Mouse (Mus musculus) layer of hippocampus, postnatal 10 days (tissue): Measurements from ENCODE around the gene Rfc4. TPM values are rescaled to one million over a fixed set of nuclear protein-coding genes. Genes with fewer than 3 reads are reported as not detected.
"Not testable (repeated sequence)": the region's sequence is repeated elsewhere in the genome, so short reads cannot be mapped to it uniquely, and the experiment has no call there.

Source experiments
- DNase-seq, 2 experiments: peaks; one replicate each; pipeline ENCODE4 v3.0.0; 2021; ENCODE audit warnings: low spot score in 2 of 2
- microRNA-seq, 2 experiments: library from miRNA; unstranded; fragments of <30 nt; microRNA quantifications; one replicate each; pipeline ENCODE4 v1.2.0; 2021
- total RNA-seq, 2 experiments: library from RNA; stranded (reverse); gene quantifications; 2 replicates each; pipeline ENCODE4 v1.2.3; 2021

Gene Rfc4
- total RNA-seq, 2 experiments from 2014 or later = 5.6 to 7.1 TPM

DNA sequence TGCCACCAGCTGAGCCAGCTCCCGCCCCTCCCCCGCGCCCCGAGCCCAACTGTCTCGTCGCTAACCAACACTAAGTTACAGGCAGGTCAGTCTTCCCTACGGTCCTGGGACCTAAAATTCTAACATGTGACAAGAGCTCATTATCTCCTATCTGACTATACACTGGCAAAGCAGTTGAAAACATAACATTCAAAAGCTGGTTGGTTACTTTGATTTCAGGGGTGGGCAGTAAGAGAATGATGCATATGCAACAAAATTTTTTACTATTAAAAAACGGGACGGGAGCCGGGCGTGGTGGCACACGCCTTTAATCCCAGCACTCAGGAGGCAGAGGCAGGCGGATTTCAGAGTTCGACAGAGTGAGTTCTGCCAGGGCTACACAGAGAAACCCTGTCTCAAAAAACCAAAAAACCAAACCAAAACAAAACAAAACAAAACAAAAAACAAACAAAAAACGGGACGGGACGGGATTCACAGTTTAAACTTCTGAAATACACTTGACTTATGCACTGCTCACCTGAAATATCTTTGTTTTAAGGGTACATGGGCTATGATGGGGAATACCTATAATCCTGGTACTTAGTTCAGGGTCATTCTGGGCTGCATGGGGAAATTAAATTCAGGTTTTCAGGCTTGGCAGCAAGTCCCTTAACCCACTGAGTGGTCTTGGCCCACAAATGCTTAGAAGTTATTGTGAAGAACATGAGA lies 24.3 kb downstream of the Rfc4 start:
- no peak for DNase-seq

DNA sequence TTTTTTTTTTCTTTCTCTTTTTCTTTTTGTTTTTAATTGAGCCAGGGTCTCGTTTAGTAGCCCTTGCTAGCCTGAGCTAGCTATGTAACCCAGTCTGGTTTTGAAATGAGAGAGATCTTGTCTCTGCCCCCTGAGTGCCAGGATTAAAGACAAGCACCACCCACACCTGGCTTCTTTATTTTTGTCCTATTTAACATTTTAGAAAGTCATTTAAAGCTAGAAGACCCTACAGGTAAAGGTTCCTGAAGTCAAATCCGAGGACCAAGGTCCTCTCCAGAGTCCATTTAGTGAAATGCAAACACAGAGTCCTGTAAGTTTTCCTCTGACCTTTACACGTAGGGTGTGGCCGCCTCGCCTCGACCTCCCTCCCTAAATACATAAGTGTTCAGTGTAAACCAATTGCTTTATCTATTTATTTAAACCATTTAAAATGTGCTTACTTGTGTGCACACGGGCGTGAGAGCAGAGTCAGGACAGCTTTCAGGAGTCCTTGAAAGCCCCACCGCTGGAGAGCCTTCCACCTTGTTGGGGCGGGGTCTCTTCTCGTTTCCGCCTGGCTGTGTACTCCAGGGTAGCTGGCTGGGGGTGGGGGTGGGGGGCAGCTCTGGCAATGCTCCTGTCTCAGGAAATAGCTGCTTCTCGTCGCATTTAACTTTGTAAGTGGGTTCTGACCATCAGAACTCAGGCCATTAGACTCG lies 25.0 kb downstream of the Rfc4 start:
- no peak for DNase-seq

DNA sequence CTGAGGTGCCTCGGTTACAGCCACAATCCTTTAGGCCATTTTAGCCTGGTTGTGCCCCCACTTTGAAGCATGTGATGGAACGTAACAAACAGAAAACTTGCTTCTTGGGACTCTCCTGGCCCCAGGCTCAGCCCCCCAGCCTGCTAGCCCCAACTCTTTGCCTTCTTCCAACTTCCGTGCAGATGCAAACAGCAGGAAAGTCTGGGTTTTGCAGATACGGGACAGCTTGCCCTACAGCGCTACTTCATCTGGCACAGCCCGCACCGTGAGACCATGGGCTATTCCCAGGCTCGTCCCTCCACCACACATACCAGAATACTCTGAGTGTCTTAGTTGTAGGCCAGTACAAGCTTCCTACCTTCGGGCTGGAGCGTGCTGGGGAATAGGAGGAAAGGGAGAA lies 26.9 kb downstream of the Rfc4 start:
- DNase-seq = no peak

DNA sequence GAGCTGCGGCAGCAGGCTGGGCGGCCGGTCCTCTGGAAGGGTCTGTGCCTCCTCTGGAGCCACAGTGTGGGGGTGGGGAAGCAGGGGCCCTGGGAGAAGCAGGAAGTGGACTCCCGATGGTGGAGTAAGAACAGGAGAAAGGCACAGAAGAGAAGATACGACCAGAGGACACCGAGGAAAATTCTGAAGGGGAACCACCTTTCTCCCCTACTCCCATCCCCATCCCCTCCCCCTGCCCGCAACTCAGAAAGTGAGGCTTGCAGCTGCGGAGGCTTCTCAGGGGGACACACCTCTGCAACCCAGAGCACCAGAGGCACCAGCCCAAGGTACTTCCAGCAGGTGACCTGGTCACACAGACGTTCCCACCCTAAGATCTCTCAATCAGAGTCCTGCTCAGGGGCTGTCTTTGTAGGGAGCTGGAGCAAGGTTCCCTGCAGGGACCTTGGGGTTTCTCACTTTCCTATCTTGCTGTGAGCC lies 27.4 kb downstream of the Rfc4 start:
- no peak for DNase-seq

DNA sequence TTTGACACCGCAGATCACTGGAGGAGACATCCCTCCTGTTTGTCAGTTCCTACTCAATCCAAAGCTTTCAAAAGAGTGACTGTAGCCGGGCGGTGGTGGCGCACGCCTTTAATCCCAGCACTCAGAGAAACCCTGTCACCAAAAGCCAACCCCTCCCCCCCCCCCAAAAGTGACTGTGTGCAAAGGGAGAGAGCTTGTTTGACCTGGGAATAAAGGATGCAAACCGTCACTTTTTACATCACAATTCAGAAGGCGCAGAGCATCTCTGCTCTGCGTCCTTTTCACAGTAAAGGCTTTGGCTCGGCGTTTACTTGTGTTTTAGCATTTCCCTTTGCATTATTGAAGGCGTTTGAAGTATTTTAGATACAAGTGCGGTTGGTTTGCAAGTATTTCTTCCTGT lies 27.9 kb downstream of the Rfc4 start:
- no peak for DNase-seq

DNA sequence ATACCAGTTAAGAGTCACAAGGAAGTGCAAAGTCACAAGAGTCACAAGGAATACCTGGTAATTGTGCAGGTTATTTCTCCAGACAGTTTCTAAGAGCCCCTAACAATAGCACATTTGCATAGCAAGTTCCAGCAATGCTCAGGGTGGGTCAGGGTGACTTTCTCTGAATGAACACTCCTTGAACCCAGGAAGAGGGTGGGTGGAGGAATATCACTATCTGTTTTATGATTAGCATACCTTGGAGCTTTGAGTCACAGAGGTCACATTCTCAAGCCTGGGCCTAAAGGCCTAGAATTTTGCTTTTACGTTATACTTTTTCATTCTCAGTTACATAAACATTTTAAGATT lies 29.5 kb downstream of the Rfc4 start:
- not testable (repeated sequence) for DNase-seq

DNA sequence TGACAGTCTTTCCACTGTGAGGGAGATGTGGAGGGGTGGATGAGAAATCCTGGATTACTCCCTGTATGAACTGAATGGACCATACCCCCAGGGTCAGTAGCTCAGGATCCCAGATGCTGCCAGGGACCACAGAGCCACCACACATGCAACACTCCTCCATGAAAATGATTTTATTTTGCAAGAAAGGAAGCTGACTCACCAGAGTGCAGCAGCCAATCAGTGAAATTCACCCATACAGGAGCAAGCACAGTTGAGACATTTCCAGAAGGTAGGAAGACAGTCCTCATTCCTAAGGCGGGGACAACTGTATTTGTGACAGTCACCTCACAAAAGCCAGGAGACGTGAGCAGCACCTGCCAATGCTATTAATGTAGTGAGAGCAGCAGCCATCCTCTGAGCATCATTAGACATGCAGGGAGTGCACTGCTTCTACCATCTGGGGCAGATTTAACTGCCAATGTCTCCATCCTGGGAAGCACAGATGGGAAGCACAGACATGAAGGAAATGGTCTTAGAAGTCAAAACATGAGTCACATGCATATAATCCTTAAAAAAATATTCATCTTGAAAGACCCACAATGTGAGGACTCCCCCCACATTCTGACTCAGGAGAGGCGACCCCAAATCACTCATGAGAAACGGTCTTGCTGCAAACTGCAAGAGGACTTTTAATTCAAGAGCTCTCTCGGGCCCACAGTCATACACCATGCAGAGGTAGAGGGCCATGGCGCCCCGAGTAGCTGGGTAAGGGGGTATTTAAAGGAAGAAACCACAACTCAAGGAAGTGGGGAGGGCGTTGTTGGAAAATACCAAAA lies 30.0 kb downstream of the Rfc4 start:
- DNase-seq = not testable (repeated sequence)

DNA sequence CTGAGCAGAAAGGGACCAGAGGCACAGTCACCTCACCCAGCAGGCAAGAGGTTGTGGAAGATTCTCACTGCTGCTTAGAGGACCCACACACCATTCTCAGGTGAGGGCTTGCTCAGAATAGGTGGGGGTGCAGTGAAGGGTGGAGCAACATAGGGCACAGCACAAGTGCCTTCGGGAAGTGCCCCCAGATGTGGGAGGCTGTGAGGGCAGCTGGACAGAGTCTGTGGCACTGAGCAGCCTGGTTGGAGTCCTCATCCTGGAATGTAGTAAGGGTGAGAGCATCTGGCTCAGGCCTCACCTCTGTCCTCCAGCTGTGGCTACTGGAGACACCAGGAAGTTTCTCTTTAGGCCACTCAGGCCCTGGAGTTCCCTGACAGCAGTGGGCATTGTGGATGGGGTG lies 30.7 kb downstream of the Rfc4 start:
- not testable (repeated sequence) for DNase-seq

DNA sequence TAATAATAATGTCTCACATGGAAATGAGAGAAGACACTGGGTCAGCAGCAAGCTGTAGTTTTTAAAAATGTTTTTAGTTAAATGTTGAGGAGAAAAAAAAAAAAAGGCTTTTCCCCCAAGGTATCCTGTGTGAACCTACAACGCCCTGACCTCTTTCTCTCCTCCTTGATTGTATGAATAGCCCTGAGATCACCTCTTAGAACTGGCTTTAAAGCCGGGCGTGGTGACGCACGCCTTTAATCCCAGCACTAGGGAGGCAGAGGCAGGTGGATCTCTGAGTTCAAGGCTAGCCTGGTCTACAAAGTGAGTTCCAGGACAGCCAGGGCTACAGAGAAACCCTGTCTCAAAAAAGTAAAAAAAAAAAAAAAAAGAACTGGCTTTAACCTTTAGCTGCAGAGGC lies 32.0 kb downstream of the Rfc4 start:
- not testable (repeated sequence) for DNase-seq

DNA sequence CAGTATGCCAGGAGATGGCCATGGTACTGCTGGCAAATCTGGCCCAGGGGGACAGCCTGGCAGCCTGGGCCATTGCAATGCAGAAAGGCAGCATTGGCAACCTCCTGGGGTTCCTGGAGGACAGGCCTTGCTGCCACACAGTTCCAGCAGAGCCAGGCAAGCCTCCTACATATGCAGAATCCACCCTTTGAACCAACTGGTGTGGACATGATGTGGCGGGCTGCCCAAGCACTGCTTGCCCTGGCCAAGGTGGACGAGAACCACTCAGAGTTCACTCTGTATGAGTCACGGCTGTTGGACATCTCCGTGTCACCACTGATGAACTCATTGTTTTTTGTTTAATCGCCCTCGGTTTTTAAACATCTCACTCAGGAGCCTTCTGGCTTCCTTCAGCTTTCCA lies 33.4 kb downstream of the Rfc4 start:
- no peak for DNase-seq

DNA sequence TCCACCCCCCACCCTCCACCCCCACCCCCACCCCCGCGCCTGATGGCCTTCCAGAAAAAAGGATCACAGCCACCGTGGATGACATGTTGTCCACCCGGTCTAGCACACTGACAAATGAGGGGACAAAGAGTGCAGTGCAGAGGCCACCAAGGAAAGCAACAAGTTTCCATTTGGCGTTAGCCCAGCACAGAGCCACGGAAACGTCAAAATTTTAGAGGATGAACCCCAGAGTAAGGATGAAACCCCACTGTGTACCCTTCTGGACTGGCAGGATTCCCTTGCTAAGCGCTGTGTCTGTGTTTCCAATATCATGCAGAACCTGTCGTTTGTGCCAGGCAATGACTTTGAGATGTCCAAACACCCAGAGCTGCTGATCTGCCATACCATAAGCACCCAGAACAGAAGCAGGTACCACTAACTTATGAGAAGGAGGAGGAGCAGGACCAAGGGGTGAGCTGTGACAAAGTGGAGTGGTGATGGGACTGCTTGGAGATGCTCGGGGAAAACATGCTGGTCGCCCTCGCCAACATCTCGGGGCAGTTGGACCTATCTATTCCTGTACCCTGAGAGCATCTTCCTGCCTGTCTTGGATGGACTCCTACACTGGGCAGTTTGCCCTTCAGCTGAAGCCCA lies 34.1 kb downstream of the Rfc4 start:
- DNase-seq = no peak

DNA sequence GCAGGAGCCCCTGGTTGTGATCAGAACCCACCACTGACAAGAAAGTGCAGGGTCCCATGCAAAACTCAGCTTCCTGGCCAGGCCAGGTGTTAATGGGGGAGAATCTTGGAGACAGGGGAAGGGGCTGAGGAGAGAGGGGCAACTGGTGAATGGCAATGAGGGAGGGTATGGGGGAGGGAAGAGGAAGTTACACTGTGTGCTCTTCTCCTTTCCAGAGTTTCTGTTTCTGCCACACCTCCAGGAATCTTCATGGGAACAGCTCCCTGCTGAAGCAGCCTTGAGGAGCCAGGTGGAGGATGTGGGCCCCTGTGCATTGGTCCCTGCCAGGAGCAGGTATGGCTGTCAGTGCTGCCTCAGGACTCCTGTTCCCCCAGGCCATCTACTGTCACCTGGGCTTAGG lies 36.2 kb downstream of the Rfc4 start:
- DNase-seq = not testable (repeated sequence)

DNA sequence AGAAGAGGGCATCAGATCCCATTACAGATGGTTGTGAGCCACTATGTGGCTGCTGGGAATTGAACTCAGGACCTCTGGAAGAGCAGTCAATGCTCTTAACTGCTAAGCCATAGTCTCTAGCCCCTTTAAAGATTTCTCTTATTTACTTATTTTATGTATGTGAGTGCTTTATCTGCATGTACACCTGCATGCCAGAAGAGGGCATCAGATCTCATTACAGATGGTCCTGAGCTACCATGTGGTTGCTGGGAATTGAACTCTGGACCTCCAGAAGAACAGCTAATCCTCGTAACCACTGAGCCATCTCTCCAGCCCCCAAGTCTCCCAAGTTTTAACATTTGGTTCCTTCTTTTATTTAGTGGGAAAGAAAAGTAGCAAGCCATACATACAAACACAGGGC lies 39.0 kb downstream of the Rfc4 start:
- DNase-seq = not testable (repeated sequence)

DNA sequence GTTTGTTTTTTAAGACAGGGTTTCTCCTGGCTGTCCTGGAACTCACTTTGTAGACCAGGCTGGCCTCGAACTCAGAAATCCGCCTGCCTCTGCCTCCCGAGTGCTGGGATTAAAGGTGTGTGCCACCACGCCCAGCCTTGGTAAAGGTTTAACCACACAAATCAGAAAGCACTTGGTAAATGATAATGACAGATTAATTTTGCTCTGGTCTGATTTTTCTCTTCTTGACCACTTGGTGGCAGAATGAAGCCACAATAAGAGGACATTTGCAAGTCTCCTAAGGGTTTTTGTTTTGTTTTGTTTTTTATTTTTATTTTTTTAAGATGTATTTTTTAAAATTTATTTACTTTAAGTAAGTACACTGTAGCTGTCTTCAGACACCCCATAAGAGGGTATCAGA lies 39.8 kb downstream of the Rfc4 start:
- not testable (repeated sequence) for DNase-seq

DNA sequence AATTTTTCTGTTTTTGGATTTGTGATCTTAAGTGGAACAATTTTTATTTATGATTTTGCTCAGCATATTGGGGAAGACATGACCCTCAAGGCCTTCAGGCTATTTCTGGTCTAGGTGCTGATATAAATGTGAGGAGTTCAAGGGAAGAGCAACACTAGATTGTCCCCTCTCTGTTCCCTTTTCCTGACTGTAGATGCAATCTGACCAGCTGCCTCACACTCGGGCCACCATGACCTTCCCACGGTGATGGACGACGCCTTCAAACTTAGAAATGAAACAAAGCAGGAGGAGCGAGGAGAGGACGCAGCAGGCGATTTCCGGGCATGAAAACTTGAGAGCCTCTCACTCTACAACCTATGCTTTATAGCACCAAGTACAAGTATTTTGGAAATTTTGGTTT lies 40.4 kb downstream of the Rfc4 start:
- DNase-seq = not testable (repeated sequence)

DNA sequence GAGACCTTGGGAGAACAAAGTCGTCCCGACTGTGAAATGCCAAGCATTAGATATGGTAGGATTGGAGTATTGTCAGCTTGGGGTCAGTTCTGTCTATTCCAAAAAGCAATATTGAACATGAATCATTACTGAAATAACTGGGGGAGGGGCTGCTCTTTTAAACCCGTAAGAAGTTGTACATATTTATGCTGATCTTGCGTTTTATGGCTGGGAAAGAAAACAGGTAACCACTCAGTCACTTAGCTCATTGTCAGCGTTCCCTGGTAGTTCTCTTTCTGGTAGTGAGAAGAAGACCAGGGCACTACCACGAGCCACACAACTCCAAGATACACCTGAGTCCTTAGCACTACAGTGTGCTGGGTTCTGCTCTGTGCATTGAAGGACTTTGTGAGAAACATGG lies 50.0 kb downstream of the Rfc4 start:
- DNase-seq = not testable (repeated sequence)

Small RNAs within 50 kb of the gene (microRNA-seq; reads per million reads assigned to microRNA genes)
- 0 to 0.22 reads per million in 2 experiments for gene Gm49346

Other genes with a start within 250 kb of the Rfc4 start
- not detected for gene Ahsg, start 236.5 kb downstream of the Rfc4 start, total RNA-seq
- gene Fetub, start 209.4 kb downstream of the Rfc4 start, total RNA-seq = under 1 TPM; 0.31 to 0.34 TPM
- not detected for gene Hrg, start 176.7 kb downstream of the Rfc4 start, total RNA-seq
- gene Kng2, start 98.3 kb downstream of the Rfc4 start, total RNA-seq = not detected
- not detected for gene Kng1, start 69.9 kb downstream of the Rfc4 start, total RNA-seq
- 100 to 1,000 TPM; 701 to 766 TPM for gene Eif4a2, start 20.3 kb downstream of the Rfc4 start, total RNA-seq
- gene Adipoq, start 18.8 kb upstream of the Rfc4 start, total RNA-seq = not detected
- 10 to 100 TPM; 12.8 to 15.5 TPM for gene St6gal1, start 97.0 kb upstream of the Rfc4 start, total RNA-seq